Mouse (Mus musculus): Measurements from ENCODE around the gene Gpr161. TPM values are rescaled to one million over a fixed set of nuclear protein-coding genes. Genes with fewer than 3 reads are reported as not detected.

Gpr161 gene
- polyA plus RNA-seq, 1 experiment from 2014 or later, result 1.4 TPM

GRCm38 (mm10) chr1:165308180-165308579 lies 12.6 kb downstream of the Gpr161 start:
- WGBS, result 86% methylated on average over 11 of the region's 11 CpGs
- peaks cover 39% of the 10 kb centered on the region for H3K36me3 ChIP-seq (ENCODE audit: insufficient read depth)

GRCm38 (mm10) chr1:165316361-165316760 lies 20.8 kb downstream of the Gpr161 start:
- Histone ChIP-seq H3K36me3 (ENCODE audit: insufficient read depth) (peaks cover 20% of the 10 kb centered on the region), H3K27me3 (ENCODE audit: insufficient read depth, low read length) (no peaks in the 10 kb centered on the region), H3K4me3 (ENCODE audit: low read depth, low read length) (no peak overlapping the region), H3K9ac (no peak overlapping the region), H3K4me1 (ENCODE audit: insufficient read depth) (no peaks in the 10 kb centered on the region), H3K4me2 (no peak overlapping the region), H3K9me3 (ENCODE audit: low read depth, low read length) (no peaks in the 10 kb centered on the region), H3K27ac (ENCODE audit: low read depth) (no peak overlapping the region)
- no peak for ATAC-seq (ENCODE audit: insufficient read depth)
- no peak for DNase-seq
- TF ChIP-seq CTCF (IDR thresholded peaks at IDR 0.05; ENCODE audit: low read depth), result no peak
- WGBS, result 40% methylated on average over 11 of the region's 11 CpGs

More at GRCm38 (mm10) chr1:165308180-165308579, 12.6 kb downstream of the Gpr161 start:
- no peaks in the 10 kb centered on the region for H3K27me3 ChIP-seq (ENCODE audit: insufficient read depth, low read length)
- no peaks in the 10 kb centered on the region for H3K9me3 ChIP-seq (ENCODE audit: low read depth, low read length)
- 0 out of 2 replicates have a peak, but pooled peaks cover under 1% of the 10 kb centered on the region for H3K4me1 ChIP-seq (ENCODE audit: insufficient read depth)
- H3K4me3 ChIP-seq (ENCODE audit: low read depth, low read length), result no peak overlapping the region
- no peak overlapping the region for H3K9ac ChIP-seq
- no peak for TF ChIP-seq CTCF (IDR thresholded peaks at IDR 0.05; ENCODE audit: low read depth)
- no peak for DNase-seq
- H3K4me2 ChIP-seq, result no peak overlapping the region
- no peak for ATAC-seq (ENCODE audit: insufficient read depth)
- no peak overlapping the region for H3K27ac ChIP-seq (ENCODE audit: low read depth)

GRCm38 (mm10) chr1:165320141-165320934 lies 24.7 kb downstream of the Gpr161 start:
- peaks cover 17% of the 10 kb centered on the region for H3K36me3 ChIP-seq (ENCODE audit: insufficient read depth)
- H3K4me1 ChIP-seq (ENCODE audit: insufficient read depth), result no peaks in the 10 kb centered on the region
- peak; percentile 62 for ATAC-seq (ENCODE audit: insufficient read depth)
- no peaks in the 10 kb centered on the region for H3K9me3 ChIP-seq (ENCODE audit: low read depth, low read length)
- WGBS, result 41% methylated on average over 10 of the region's 10 CpGs
- H3K4me2 ChIP-seq, result no peak overlapping the region
- H3K9ac ChIP-seq, result no peak overlapping the region
- TF ChIP-seq CTCF (IDR thresholded peaks at IDR 0.05; ENCODE audit: low read depth), result peak; percentile 93
- DNase-seq, result peak; percentile 88
- peak overlapping the region; percentile 64; the same call in 1 of the 2 replicates for H3K27ac ChIP-seq (ENCODE audit: low read depth)
- H3K4me3 ChIP-seq (ENCODE audit: low read depth, low read length), result no peak overlapping the region
- H3K27me3 ChIP-seq (ENCODE audit: insufficient read depth, low read length), result no peaks in the 10 kb centered on the region

- peak; percentile 67 for ATAC-seq (ENCODE audit: insufficient read depth)
Observed at GRCm38 (mm10) chr1:165321393-165321861, 25.8 kb downstream of the Gpr161 start.

GRCm38 (mm10) chr1:165321891-165322290 lies 26.3 kb downstream of the Gpr161 start:
- peak; percentile 45; the same call in 1 of the 2 replicates for ATAC-seq (ENCODE audit: insufficient read depth)
- Histone ChIP-seq H3K4me1 (ENCODE audit: insufficient read depth) (no peaks in the 10 kb centered on the region), H3K9me3 (ENCODE audit: low read depth, low read length) (no peaks in the 10 kb centered on the region), H3K9ac (no peak overlapping the region), H3K4me2 (no peak overlapping the region), H3K27me3 (ENCODE audit: insufficient read depth, low read length) (no peaks in the 10 kb centered on the region), H3K27ac (ENCODE audit: low read depth) (peak overlapping the region; percentile 64), H3K36me3 (ENCODE audit: insufficient read depth) (peaks cover 17% of the 10 kb centered on the region), H3K4me3 (ENCODE audit: low read depth, low read length) (no peak overlapping the region)
- 81% methylated on average over 7 of the region's 7 CpGs for WGBS
- no peak for TF ChIP-seq CTCF (IDR thresholded peaks at IDR 0.05; ENCODE audit: low read depth)
- no peak for DNase-seq

More at GRCm38 (mm10) chr1:165321393-165321861, 25.8 kb downstream of the Gpr161 start:
- Histone ChIP-seq H3K4me2 (no peak overlapping the region), H3K9ac (no peak overlapping the region), H3K27ac (ENCODE audit: low read depth) (peak overlapping the region; percentile 64), H3K27me3 (ENCODE audit: insufficient read depth, low read length) (no peaks in the 10 kb centered on the region), H3K4me1 (ENCODE audit: insufficient read depth) (no peaks in the 10 kb centered on the region), H3K4me3 (ENCODE audit: low read depth, low read length) (no peak overlapping the region), H3K9me3 (ENCODE audit: low read depth, low read length) (no peaks in the 10 kb centered on the region), H3K36me3 (ENCODE audit: insufficient read depth) (peaks cover 17% of the 10 kb centered on the region)
- no peak for TF ChIP-seq CTCF (IDR thresholded peaks at IDR 0.05; ENCODE audit: low read depth)
- peak; percentile 58 for DNase-seq
- WGBS, result 66% methylated on average over 13 of the region's 13 CpGs

GRCm38 (mm10) chr1:165322934-165323333 lies 27.3 kb downstream of the Gpr161 start:
- no peak for TF ChIP-seq CTCF (IDR thresholded peaks at IDR 0.05; ENCODE audit: low read depth)

GRCm38 (mm10) chr1:165327370-165327769 lies 31.8 kb downstream of the Gpr161 start:
- H3K9ac ChIP-seq, result no peak overlapping the region
- no peaks in the 10 kb centered on the region for H3K9me3 ChIP-seq (ENCODE audit: low read depth, low read length)
- no peak for DNase-seq
- H3K4me1 ChIP-seq (ENCODE audit: insufficient read depth), result no peaks in the 10 kb centered on the region
- no peak overlapping the region for H3K27ac ChIP-seq (ENCODE audit: low read depth)
- no peaks in the 10 kb centered on the region for H3K27me3 ChIP-seq (ENCODE audit: insufficient read depth, low read length)
- H3K4me2 ChIP-seq, result no peak overlapping the region
- WGBS, result 51% methylated on average over 2 of the region's 2 CpGs
- no peak for ATAC-seq (ENCODE audit: insufficient read depth)
- TF ChIP-seq CTCF (IDR thresholded peaks at IDR 0.05; ENCODE audit: low read depth), result no peak
- H3K36me3 ChIP-seq (ENCODE audit: insufficient read depth), result 0 out of 2 replicates have a peak, but pooled peaks cover 7% of the 10 kb centered on the region
- H3K4me3 ChIP-seq (ENCODE audit: low read depth, low read length), result no peak overlapping the region

More at GRCm38 (mm10) chr1:165322934-165323333, 27.3 kb downstream of the Gpr161 start:
- H3K4me1 ChIP-seq (ENCODE audit: insufficient read depth), result no peaks in the 10 kb centered on the region
- no peaks in the 10 kb centered on the region for H3K9me3 ChIP-seq (ENCODE audit: low read depth, low read length)
- H3K36me3 ChIP-seq (ENCODE audit: insufficient read depth), result peaks cover 12% of the 10 kb centered on the region
- no peak overlapping the region for H3K9ac ChIP-seq
- 0 out of 2 replicates have a peak overlapping the region, but pooled peaks have one; percentile 8 for H3K27ac ChIP-seq (ENCODE audit: low read depth)
- no peaks in the 10 kb centered on the region for H3K27me3 ChIP-seq (ENCODE audit: insufficient read depth, low read length)
- 60% methylated on average over 7 of the region's 7 CpGs for WGBS
- ATAC-seq (ENCODE audit: insufficient read depth), result no peak
- no peak overlapping the region for H3K4me3 ChIP-seq (ENCODE audit: low read depth, low read length)
- DNase-seq, result no peak
- H3K4me2 ChIP-seq, result no peak overlapping the region
